8 mouse cellular contexts compared by ENCODE assay signal in the genomic region with DNA sequence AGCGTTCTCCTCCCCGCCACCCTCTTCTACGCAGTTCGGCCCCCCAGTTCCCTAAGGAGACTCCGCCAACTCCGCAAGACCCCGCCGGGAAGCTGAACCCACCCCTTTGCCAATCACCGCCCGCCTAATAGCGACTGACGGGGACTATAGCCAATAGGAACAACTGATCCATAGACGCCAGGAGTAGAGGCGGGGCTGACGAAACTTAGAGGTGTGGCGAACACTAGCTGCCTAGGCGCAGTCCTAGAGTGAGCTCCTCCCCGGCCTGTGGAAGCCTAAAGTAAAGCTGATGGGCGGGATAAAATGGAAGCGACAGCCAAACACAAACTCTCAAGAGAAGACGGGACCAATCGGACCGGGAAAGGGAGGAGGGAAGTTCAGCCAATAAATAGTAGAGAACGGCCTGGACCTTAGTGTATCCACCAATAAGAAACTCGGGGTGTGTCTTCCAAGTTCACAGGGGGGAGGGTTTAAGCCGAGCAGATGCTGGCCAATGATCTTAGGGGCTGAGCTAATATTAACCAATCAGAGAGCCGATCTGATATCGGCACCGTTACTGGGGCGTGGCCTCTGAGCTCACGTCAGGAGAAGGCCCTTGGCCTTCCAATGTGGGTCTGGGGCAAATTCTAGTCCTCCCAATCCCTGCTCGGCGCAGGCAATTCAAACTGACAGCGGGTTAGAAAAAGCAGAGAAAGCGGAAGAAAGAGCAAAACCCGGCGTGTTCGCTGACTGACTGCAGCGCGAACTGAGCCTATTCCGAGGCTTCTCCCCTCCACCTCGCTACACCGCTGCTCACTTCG. TPM values are rescaled to one million over a fixed set of nuclear protein-coding genes. Genes with fewer than 3 reads are reported as not detected.
DNase-seq lines count a peak whose midpoint lies in the region; ATAC-seq lines count a peak whose summit lies in the region.

TSS of gene Srgap2 (minus strand) at position 72 of the 800 bp plus-strand sequence.
TSS of gene Fam72a (plus strand) at position 623 of the 800 bp plus-strand sequence.

- H3K4me2 ChIP-seq in lung, embryonic 16.5 days (ENCODE audit: low read depth, low read length): peak within 1 kb of the TSS; percentile 92

- H3K27ac ChIP-seq in lung, embryonic 16.5 days (ENCODE audit: low read length): peak within 1 kb of the TSS; percentile 98

- under 1% methylated on average over 44 of the region's 44 CpGs for WGBS in lung, embryonic 16.5 days

- peak; percentile 82 to 89 for ATAC-seq in hematopoietic stem cell, adult 5-6 weeks (replicated peaks in 1 of 2; ENCODE audit: insufficient read depth in 1 of 2, low FRiP score in 2 of 2, low TSS enrichment in 1 of 2, low read depth in 1 of 2, poor library complexity in 2 of 2, severe bottlenecking in 2 of 2)
- peak; percentile 95 for ATAC-seq in lung, embryonic 16.5 days (ENCODE audit: low read depth)

- DNase-seq in MEL-GATA-1-ER (ENCODE audit: extremely low read depth, low read depth): peak; percentile 100
- DNase-seq in cerebellum, adult 8-10 months: peak; percentile 98
- DNase-seq in forelimb bud, embryonic 11.5 days (ENCODE audit: low read depth, low spot score): peak; percentile 99
- peak; percentile 99 for DNase-seq in layer of hippocampus, adult 9-10 months (ENCODE audit: low spot score)
- DNase-seq in ovary, postnatal 10 days (ENCODE audit: low spot score): peak; percentile 95
- peak; percentile 93 to 97 for DNase-seq in thymus, postnatal 10 days (ENCODE audit: low spot score in 2 of 2)

- H3K9me3 ChIP-seq in lung, embryonic 16.5 days (ENCODE audit: control insufficient read depth, low read length): no peaks in the 10 kb centered on the region

- peaks cover 32% of the 10 kb centered on the region for H3K4me1 ChIP-seq in lung, embryonic 16.5 days (replicated peaks; ENCODE audit: control insufficient read depth, insufficient read depth, low read length)

- no peaks in the 10 kb centered on the region for H3K36me3 ChIP-seq in lung, embryonic 16.5 days (ENCODE audit: control insufficient read depth, insufficient read depth, low read length)

- H3K27me3 ChIP-seq in lung, embryonic 16.5 days (ENCODE audit: control insufficient read depth, insufficient read depth, low read depth, low read length): no peaks in the 10 kb centered on the region

- peak within 1 kb of the TSS; percentile 91 for H3K9ac ChIP-seq in lung, embryonic 16.5 days (ENCODE audit: low read length)

- H3K4me3 ChIP-seq in lung, embryonic 16.5 days (ENCODE audit: low read length): peak within 1 kb of the TSS; percentile 63

RNA-seq across cellular contexts. Expression of gene Srgap2, which starts in this region (rescaled TPM):
- total RNA-seq in hematopoietic stem cell, adult 5-6 weeks (2017): 15.6 and 18.3 TPM in 2 replicates
- 13.6 and 16.7 TPM in 2 replicates for polyA plus RNA-seq in lung, embryonic 16.5 days (2015; fragmentation: Nextera tagmentation; extraction: Ambion mirVana)

RNA-seq across cellular contexts. Expression of gene Fam72a, which starts in this region (rescaled TPM):
- 2.0 and 3.1 TPM in 2 replicates for total RNA-seq in hematopoietic stem cell, adult 5-6 weeks (2017)
- polyA plus RNA-seq in lung, embryonic 16.5 days (2015; fragmentation: Nextera tagmentation; extraction: Ambion mirVana): 2.2 TPM in 2 replicates

Comparison
In these comparisons a context has a peak if more than half of its experiments do, and no peak if none do; other contexts are left out.
1. Peak in every context shown above with its lines: DNase-seq, ATAC-seq, H3K4me3 ChIP-seq and H3K27ac ChIP-seq.